9 mouse cellular contexts compared by ENCODE assay signal in genomic region chr12:11150192-11150935, GRCm38 (mm10). TPM values are rescaled to one million over a fixed set of nuclear protein-coding genes. Genes with fewer than 3 reads are reported as not detected.
DNase-seq lines count a peak whose midpoint lies in the region; ATAC-seq and TF ChIP-seq lines count a peak whose summit lies in the region.
"Had no signal": no experiment of that assay in that cellular context is flagged by ENCODE, and none has a peak within 500 bp of the region (broad histone marks: within the 10 kb centered on the region; RNA-seq: fewer than 3 reads in every experiment).

No protein-coding gene starts in this region.

- H3K9ac ChIP-seq in intestine, embryonic 16.5 days (ENCODE audit: low read depth, low read length), result peak overlapping the region; percentile 72
- no peak overlapping the region; the same call in 1 of the 2 replicates for H3K9ac ChIP-seq in liver, embryonic 13.5 days

- intact Hi-C loops in left cerebral cortex, adult 2 months (cut with DNase I), result no loop called here
- intact Hi-C loops in gastrocnemius, postnatal 36 days (cut with DNase I), result no loop called here

- peak overlapping the region; percentile 58 for H3K4me3 ChIP-seq in left cerebral cortex, adult 2 months
- H3K4me3 ChIP-seq in intestine, embryonic 16.5 days (ENCODE audit: low read length), result peak overlapping the region; percentile 57
- H3K4me3 ChIP-seq in liver, embryonic 13.5 days (replicated peaks), result peak overlapping the region; percentile 49
- H3K4me3 ChIP-seq in olfactory bulb, adult 2 months (ENCODE audit: insufficient read depth, low read depth, low read length), result peak overlapping the region; percentile 50

- no peaks in the 10 kb centered on the region for H3K9me3 ChIP-seq in intestine, embryonic 16.5 days (ENCODE audit: control insufficient read depth, low read length)
- H3K9me3 ChIP-seq in liver, embryonic 13.5 days (replicated peaks), result no peaks in the 10 kb centered on the region

- no peaks in the 10 kb centered on the region for H3K36me3 ChIP-seq in intestine, embryonic 16.5 days (ENCODE audit: control insufficient read depth, insufficient read depth, low read length)
- H3K36me3 ChIP-seq in liver, embryonic 13.5 days, result no peaks in the 10 kb centered on the region

- peaks cover 15% of the 10 kb centered on the region for H3K27me3 ChIP-seq in intestine, embryonic 16.5 days (replicated peaks; ENCODE audit: control insufficient read depth, insufficient read depth, low read length)
- peaks cover 61% of the 10 kb centered on the region for H3K27me3 ChIP-seq in liver, embryonic 13.5 days

- peak; percentile 87 for ATAC-seq in intestine, embryonic 16.5 days
- peak; percentile 60 for ATAC-seq in liver, embryonic 13.5 days (ENCODE audit: low read depth)
- no peak; the same call in 1 of the 2 replicates for ATAC-seq in granulocyte monocyte progenitor cell, adult 5-6 weeks (replicated peaks; ENCODE audit: poor library complexity, severe bottlenecking)

- 0 out of 2 replicates have a peak overlapping the region, but pooled peaks have one; percentile 15 for H3K27ac ChIP-seq in left cerebral cortex, adult 2 months
- 0 out of 2 replicates have a peak overlapping the region, but pooled peaks have one; percentile 9 for H3K27ac ChIP-seq in intestine, embryonic 16.5 days (ENCODE audit: low read length)
- H3K27ac ChIP-seq in liver, embryonic 13.5 days, result no peak overlapping the region
- no peak overlapping the region for H3K27ac ChIP-seq in olfactory bulb, adult 2 months (ENCODE audit: insufficient read depth, low read depth, low read length)

- peak overlapping the region; percentile 92 for H3K4me2 ChIP-seq in intestine, embryonic 16.5 days (ENCODE audit: low read depth, low read length)
- H3K4me2 ChIP-seq in liver, embryonic 13.5 days, result peak overlapping the region; percentile 63

- 0 out of 2 replicates have a peak, but pooled peaks cover 3% of the 10 kb centered on the region for H3K4me1 ChIP-seq in intestine, embryonic 16.5 days (ENCODE audit: control insufficient read depth, insufficient read depth, low read length)
- H3K4me1 ChIP-seq in liver, embryonic 13.5 days (replicated peaks), result peaks cover 3% of the 10 kb centered on the region; the same call in 1 of the 2 replicates
- H3K4me1 ChIP-seq in olfactory bulb, adult 2 months (ENCODE audit: control insufficient read depth, insufficient read depth, low read length), result peaks cover 17% of the 10 kb centered on the region

- WGBS in intestine, embryonic 16.5 days, result under 1% methylated on average over 54 of the region's 66 CpGs
- under 1% methylated on average over 50 of the region's 66 CpGs for WGBS in liver, embryonic 13.5 days (ENCODE audit: insufficient replicate concordance)
- 3% methylated on average over 63 of the region's 66 CpGs for WGBS in olfactory bulb, adult 2 months

- DNase-seq in left cerebral cortex, adult 2 months (ENCODE audit: extremely low spot score in 1 of 2, low spot score in 2 of 2), result peak; percentile 16 to 28
- DNase-seq in left cerebral cortex, adult 8-10 months (ENCODE audit: low spot score in 2 of 2), result no peak
- DNase-seq in embryo, embryonic 11 days, result peak; percentile 58
- peak; percentile 5 to 23 for DNase-seq in gastrocnemius, postnatal 36 days
- DNase-seq in liver, embryonic 13.5 days, result no peak

- peak; percentile 2; the same call in 1 of the 2 replicates for TF ChIP-seq CTCF in left cerebral cortex, adult 2 months (IDR thresholded peaks at IDR 0.05)
- no peak for TF ChIP-seq CTCF in olfactory bulb, adult 2 months (IDR thresholded peaks at IDR 0.05; ENCODE audit: insufficient read depth, low read depth, low read length)

- TF ChIP-seq POLR2A in olfactory bulb, adult 2 months (IDR thresholded peaks at IDR 0.05; ENCODE audit: insufficient read depth, low read depth, low read length), result no peak

RNA-seq across cellular contexts. Expression of gene Kcns3, which starts 0.5 kb away (rescaled TPM):
- total RNA-seq in left cerebral cortex, adult 2 months (2021), result 1 to 10 TPM; 7.1 to 7.9 TPM
- total RNA-seq in left cerebral cortex, adult 8-10 months (2022), result 1 to 10 TPM; 7.5 to 9.1 (median 8.5) TPM
- total RNA-seq in gastrocnemius, postnatal 36 days (2021), result under 1 TPM; 0.46 to 0.49 TPM
- polyA plus RNA-seq in intestine, embryonic 16.5 days (2015; fragmentation: Nextera tagmentation; extraction: Ambion mirVana), result 4.8 and 6.1 TPM in 2 replicates
- 0.17 TPM in 2 replicates for polyA plus RNA-seq in liver, embryonic 13.5 days (2015; fragmentation: Nextera tagmentation; extraction: Ambion mirVana)
- not detected in 2 replicates for polyA plus RNA-seq in olfactory bulb, adult 2 months (2012; ENCODE audit: insufficient read depth, insufficient read length, low replicate concordance, missing spikeins)
- total RNA-seq in granulocyte monocyte progenitor cell, adult 5-6 weeks (2014; fragmentation: Nextera tagmentation), result not detected in 2 replicates
- not detected in 2 replicates for total RNA-seq in granulocyte monocyte progenitor cell, adult 5-6 weeks (2017)

RNA-seq across cellular contexts. Expression of gene Msgn1, which starts 58.4 kb away (rescaled TPM):
- not detected for total RNA-seq in left cerebral cortex, adult 2 months (2021)
- not detected for total RNA-seq in left cerebral cortex, adult 8-10 months (2022)
- not detected for total RNA-seq in gastrocnemius, postnatal 36 days (2021)
- polyA plus RNA-seq in intestine, embryonic 16.5 days (2015; fragmentation: Nextera tagmentation; extraction: Ambion mirVana), result not detected in 2 replicates
- not detected in 2 replicates for polyA plus RNA-seq in liver, embryonic 13.5 days (2015; fragmentation: Nextera tagmentation; extraction: Ambion mirVana)
- polyA plus RNA-seq in olfactory bulb, adult 2 months (2012; ENCODE audit: insufficient read depth, insufficient read length, low replicate concordance, missing spikeins), result not detected in 2 replicates
- total RNA-seq in granulocyte monocyte progenitor cell, adult 5-6 weeks (2014; fragmentation: Nextera tagmentation), result not detected in 2 replicates
- total RNA-seq in granulocyte monocyte progenitor cell, adult 5-6 weeks (2017), result not detected in 2 replicates
- total RNA-seq: left cerebral cortex, postnatal 14 days had no signal

Comparison
In these comparisons a context has a peak if more than half of its experiments do, and no peak if none do; other contexts are left out.
1. DNase-seq: peak in left cerebral cortex, adult 2 months (2 of 2), embryo, embryonic 11 days (single experiment) and gastrocnemius, postnatal 36 days (2 of 2); none in left cerebral cortex, adult 8-10 months (0 of 2) and liver, embryonic 13.5 days (single experiment).
2. H3K27ac ChIP-seq: peak in left cerebral cortex, adult 2 months (single experiment) and intestine, embryonic 16.5 days (single experiment); none in liver, embryonic 13.5 days (single experiment) and olfactory bulb, adult 2 months (single experiment).
3. RNA of gene Kcns3, which starts 0.5 kb away (total RNA-seq): 7.5 to 9.1 TPM in left cerebral cortex, adult 8-10 months and 7.1 to 7.9 TPM in left cerebral cortex, adult 2 months; 0.46 to 0.49 TPM in gastrocnemius, postnatal 36 days and not detected in granulocyte monocyte progenitor cell, adult 5-6 weeks; every median in the first group is over 4 times any median in the second.
4. Peak in every context shown above with its lines, with median percentiles within 50 percentile points of each other: H3K4me3 ChIP-seq.